Mouse (Mus musculus) spleen, adult 2 months (tissue): ENCODE data around the gene Rbks.

Experiments
- CTCF ChIP-seq: fragments of 200-500 bp; IDR thresholded peaks from 2 replicates; pipeline ENCODE4 v1.5.1; 2011; ENCODE audit warnings: mild to moderate bottlenecking, inconsistent platforms; ENCODE audit not compliant: insufficient read depth, insufficient read length, insufficient replicate concordance; ENCODE audit errors: extremely low read depth
- POLR2A ChIP-seq: fragments of 200-500 bp; IDR thresholded peaks from 2 replicates; pipeline ENCODE4 v1.6.1; 2011; ENCODE audit warnings: low read depth, low read length, inconsistent platforms

DNA sequence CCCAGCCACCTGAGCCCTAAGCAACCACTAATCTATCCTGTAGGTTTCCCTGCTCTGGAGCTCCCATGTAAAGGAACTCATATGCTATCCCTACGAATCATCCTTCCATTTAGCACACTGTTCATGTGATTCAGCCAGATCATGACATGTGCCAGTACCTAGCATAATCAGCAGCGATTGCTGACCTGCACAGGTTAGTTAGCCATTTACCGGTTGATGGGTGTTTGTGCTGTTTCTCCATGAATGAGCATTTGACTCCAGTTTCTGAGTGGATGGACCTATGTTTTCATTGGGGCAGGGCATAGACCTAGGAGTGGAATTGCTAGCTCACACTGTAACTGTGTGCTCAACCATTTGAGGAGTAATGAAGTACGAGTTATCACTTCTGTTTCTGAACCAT lies 111.9 kb downstream of the Rbks start:
- TF ChIP-seq CTCF = no peak
- no peak for TF ChIP-seq POLR2A
